Mouse (Mus musculus): Measurements from ENCODE around the gene Iars. TPM values are rescaled to one million over a fixed set of nuclear protein-coding genes. Genes with fewer than 3 reads are reported as not detected.
A peak's percentile ranks its signal among the peaks of the same experiment; 100 is the strongest.

Gene Iars
- polyA plus RNA-seq, 1 experiment from 2014 or later, result 94.1 TPM

DNA sequence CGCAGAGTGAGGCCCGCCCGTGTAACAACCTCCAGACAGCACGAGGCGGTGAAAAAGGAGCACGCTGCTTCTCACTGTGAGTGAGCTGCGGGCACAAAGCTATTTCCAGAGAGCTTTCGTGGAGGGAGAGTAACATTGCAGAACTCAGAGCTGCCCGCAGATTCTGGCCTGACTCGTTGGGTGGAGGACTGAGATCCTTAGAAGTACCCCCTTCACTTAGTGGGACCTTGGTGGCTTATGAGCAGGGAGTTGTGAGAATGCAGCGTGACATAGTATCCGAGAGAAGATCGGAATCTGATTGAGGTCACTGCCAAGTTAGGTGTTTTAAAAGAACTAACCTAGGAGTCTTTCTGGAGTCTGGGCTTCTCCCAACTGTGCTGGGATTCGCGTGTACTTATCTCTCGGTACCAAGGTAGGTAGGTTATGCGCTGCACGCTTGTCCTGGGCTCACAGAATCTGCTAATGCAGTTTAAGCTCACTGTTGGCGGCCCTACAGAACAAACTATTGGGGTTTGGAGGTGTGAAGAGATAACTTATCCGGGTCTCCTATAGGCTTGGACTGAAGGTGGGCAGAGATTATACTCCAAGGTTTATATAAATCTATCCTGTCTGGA is 440 bp downstream of the Iars start:
- Histone ChIP-seq H3K9me3 (replicated peaks) (no peaks in the 10 kb centered on the region), H3K4me2 (peak overlapping the region; percentile 86), H3K4me3 (peak overlapping the region; percentile 77), H3K27ac (peak overlapping the region; percentile 84), H3K36me3 (peaks cover 56% of the 10 kb centered on the region), H3K27me3 (replicated peaks) (no peaks in the 10 kb centered on the region), H3K9ac (peak overlapping the region; percentile 84), H3K4me1 (peaks cover 34% of the 10 kb centered on the region)
- ATAC-seq, result peak; percentile 62
- WGBS (ENCODE audit: insufficient replicate concordance), result 1% methylated on average over 20 of the region's 20 CpGs

DNA sequence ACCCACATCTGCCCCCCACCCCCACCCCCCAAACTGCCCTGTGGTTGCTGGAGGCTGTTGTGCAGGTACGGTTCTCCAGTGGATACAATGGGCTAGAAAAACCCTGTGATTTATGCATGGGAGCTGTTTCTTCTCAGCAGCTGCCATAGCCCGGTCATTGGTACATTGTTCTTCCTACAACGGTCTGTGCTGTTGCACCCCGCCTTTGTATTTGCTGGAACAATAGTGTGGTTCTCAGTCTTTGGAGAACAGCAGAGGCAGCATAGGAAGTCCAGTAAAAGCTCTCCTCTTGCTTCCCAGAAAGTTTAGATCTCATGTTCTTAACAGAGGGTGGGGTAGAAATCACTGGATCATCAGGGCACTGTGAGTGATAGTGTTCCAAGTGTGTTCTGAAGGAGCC is 2.4 kb downstream of the Iars start:
- Histone ChIP-seq H3K4me3 (0 out of 2 replicates have a peak overlapping the region, but pooled peaks have one; percentile 77), H3K27ac (0 out of 2 replicates have a peak overlapping the region, but pooled peaks have one; percentile 3), H3K27me3 (replicated peaks) (no peaks in the 10 kb centered on the region), H3K36me3 (peaks cover 59% of the 10 kb centered on the region), H3K9ac (0 out of 2 replicates have a peak overlapping the region, but pooled peaks have one; percentile 84), H3K4me2 (peak overlapping the region; percentile 86), H3K9me3 (replicated peaks) (no peaks in the 10 kb centered on the region), H3K4me1 (peaks cover 34% of the 10 kb centered on the region)
- 84% methylated on average over 4 of the region's 4 CpGs for WGBS (ENCODE audit: insufficient replicate concordance)
- ATAC-seq, result no peak

DNA sequence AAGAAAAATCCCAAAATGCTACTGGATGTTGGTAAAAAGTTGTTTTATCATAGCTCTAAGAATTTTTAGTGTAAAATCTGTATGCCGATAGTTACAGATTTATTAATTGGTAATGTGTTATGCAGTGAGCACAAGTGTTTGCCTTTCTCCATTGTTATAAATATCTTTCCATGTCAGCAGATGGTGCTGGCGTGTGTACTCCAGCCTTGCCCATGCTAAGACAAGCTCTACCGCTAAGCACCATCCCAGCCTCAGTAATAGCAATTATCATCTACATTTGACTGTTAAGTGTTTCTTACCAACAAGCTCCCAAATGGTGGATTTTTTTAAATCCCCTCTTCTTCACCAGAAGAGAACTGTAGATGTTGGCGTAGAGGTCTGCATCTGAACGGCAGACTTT is 9.2 kb downstream of the Iars start:
- H3K27me3 ChIP-seq (replicated peaks), result no peaks in the 10 kb centered on the region
- H3K9ac ChIP-seq, result no peak overlapping the region
- peaks cover 76% of the 10 kb centered on the region for H3K36me3 ChIP-seq
- no peak overlapping the region for H3K27ac ChIP-seq
- no peaks in the 10 kb centered on the region for H3K9me3 ChIP-seq (replicated peaks)
- no peaks in the 10 kb centered on the region for H3K4me1 ChIP-seq
- ATAC-seq, result no peak
- H3K4me3 ChIP-seq, result no peak overlapping the region
- no peak overlapping the region for H3K4me2 ChIP-seq
- 91% methylated on average over 5 of the region's 5 CpGs for WGBS (ENCODE audit: insufficient replicate concordance)

DNA sequence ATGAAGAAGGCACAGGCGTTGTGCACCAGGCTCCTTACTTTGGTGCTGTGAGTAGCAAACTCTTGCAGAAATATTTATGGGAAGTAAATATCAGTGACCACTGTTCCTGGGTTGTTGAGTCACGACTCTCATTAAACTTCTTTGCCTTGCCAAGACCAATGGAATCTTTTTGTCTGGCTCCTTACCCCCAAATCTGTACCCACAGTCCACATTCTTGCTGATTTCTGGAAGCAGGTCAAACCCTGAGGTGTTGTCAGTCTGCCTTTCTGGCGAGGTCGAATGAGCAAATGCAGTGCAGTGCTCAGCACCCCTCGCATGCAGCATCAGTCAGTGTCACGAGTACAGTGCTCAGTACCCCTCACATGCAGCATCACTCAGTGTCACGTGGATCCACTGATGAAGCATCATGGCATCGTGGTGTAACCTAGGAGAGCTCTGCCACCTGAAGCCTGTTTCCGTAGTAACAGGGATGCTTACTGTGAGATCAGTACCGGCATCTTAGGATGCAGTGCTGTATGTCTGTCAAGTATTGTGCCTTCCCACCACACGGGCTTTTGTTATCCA is 21.4 kb downstream of the Iars start:
- H3K4me1 ChIP-seq, result no peaks in the 10 kb centered on the region
- H3K36me3 ChIP-seq, result peaks cover 84% of the 10 kb centered on the region
- H3K27me3 ChIP-seq (replicated peaks), result no peaks in the 10 kb centered on the region
- no peaks in the 10 kb centered on the region for H3K9me3 ChIP-seq (replicated peaks)
- H3K4me3 ChIP-seq, result no peak overlapping the region
- ATAC-seq, result no peak
- no peak overlapping the region for H3K4me2 ChIP-seq
- WGBS (ENCODE audit: insufficient replicate concordance), result 86% methylated on average over 11 of the region's 11 CpGs
- H3K9ac ChIP-seq, result no peak overlapping the region
- H3K27ac ChIP-seq, result no peak overlapping the region

DNA sequence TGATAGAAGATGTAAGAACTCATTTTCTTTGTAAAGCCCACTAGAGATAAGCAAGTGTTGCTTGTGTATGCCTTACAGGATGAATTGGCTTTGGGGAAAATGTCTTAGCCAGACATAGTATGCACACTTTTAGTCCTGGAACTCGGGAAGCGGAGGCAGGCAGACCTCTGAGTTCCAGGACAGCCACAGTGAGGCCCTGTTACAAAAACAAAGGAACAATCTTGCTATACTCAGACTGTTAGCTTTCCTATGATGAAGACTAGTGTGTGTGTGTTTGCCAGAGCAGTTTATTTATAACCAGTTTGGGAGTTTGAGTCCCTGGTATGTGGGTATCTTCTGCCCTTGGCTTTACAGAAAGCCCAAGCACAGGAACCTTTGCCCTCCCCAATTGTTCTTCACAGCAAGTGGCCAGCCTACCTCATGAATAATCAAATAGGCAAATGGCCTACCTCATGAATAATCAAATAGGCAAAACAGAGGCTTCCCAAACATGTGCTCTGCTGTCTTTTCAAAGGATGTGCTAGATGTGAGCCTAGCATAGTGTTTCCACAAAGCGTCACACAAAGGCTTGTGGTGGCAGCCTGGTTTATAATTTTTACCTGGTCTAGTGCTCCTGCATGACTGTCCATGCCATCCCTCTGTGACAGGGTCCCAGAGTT is 24.3 kb downstream of the Iars start:
- Histone ChIP-seq H3K9me3 (replicated peaks) (no peaks in the 10 kb centered on the region), H3K9ac (no peak overlapping the region), H3K27ac (no peak overlapping the region), H3K4me1 (peaks cover 8% of the 10 kb centered on the region), H3K4me2 (no peak overlapping the region), H3K36me3 (peaks cover 99% of the 10 kb centered on the region), H3K27me3 (replicated peaks) (no peaks in the 10 kb centered on the region), H3K4me3 (no peak overlapping the region)
- WGBS (ENCODE audit: insufficient replicate concordance), result 86% methylated on average over 3 of the region's 3 CpGs
- ATAC-seq, result no peak

DNA sequence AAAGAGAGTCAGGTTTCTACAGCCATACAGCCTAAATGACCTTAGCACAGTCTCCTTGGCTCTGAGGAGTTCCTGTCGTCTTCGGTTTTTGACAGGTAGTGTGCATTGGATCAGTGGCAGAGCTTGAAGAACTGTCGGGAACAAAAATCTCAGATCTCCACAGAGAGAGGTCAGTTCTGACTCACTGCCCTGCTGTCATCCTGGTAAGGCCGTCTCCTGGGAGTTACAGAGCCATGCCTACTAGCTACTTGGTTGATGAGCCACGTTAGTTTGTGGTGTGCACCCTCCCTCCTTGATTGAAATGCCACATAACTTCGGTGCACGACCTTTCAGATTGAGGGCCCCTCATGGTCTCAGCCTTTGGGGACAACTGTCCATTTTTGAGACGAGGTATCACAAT is 26.4 kb downstream of the Iars start:
- Histone ChIP-seq H3K4me1 (peaks cover 24% of the 10 kb centered on the region), H3K9ac (no peak overlapping the region), H3K9me3 (replicated peaks) (no peaks in the 10 kb centered on the region), H3K4me3 (no peak overlapping the region), H3K36me3 (peaks cover 99% of the 10 kb centered on the region), H3K4me2 (no peak overlapping the region), H3K27me3 (replicated peaks) (no peaks in the 10 kb centered on the region), H3K27ac (no peak overlapping the region)
- 88% methylated on average over 8 of the region's 8 CpGs for WGBS (ENCODE audit: insufficient replicate concordance)
- ATAC-seq, result no peak

DNA sequence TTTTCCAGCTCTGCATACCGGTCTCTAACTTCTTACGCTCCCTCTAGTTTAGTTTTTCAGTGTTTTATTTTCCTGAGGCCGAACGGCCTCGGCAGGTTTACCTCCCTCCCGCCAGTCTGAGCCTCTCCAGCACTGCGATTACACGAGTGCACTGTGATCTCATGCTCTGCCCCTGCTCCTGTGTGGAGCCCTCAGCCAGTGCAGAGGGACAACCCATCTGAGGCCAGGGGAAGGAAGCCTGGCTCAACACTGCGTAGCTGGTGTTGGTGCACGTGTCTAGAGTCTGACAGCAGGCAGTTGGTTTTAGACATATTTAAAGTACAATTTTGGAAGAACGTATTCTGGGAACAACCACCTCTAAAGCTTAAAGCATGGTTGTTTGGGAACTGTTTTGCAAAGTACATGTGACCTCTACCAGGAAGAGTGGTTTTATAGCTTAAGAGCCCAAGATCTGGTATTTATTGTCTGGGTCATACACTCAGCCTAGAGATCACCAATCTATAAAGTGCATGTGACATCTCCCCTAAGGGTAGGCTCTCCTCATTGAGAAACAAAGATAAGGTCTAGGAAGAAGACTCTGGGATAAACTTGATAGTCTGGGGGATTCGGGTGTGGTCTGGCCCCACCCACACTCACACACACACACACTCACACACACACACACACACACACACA is 30.3 kb downstream of the Iars start:
- peaks cover 99% of the 10 kb centered on the region for H3K36me3 ChIP-seq
- H3K27ac ChIP-seq, result peak overlapping the region; percentile 53; the same call in 1 of the 2 replicates
- H3K27me3 ChIP-seq (replicated peaks), result no peaks in the 10 kb centered on the region
- no peak overlapping the region for H3K9ac ChIP-seq
- H3K9me3 ChIP-seq (replicated peaks), result no peaks in the 10 kb centered on the region
- WGBS (ENCODE audit: insufficient replicate concordance), result 69% methylated on average over 12 of the region's 12 CpGs
- H3K4me1 ChIP-seq, result peaks cover 24% of the 10 kb centered on the region
- no peak overlapping the region for H3K4me2 ChIP-seq
- no peak overlapping the region for H3K4me3 ChIP-seq
- ATAC-seq, result peak; percentile 70

DNA sequence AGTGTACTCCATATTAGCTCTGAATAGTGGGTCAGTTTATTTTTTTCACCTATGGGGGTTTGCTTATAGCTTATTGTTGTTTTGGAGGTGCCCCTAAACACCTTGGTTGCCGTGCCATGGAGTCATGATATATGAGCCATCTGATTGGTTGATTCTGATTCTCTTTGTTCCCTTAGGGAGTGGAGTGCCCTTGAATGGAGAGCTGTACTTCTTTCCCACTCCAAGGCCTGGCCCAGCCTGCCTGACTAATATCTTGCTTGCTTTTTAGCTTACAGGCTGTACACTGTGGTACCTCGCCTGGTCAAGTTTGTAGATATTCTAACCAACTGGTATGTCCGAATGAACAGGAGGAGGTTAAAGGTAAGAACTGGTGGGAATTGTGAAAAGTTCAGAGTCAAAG is 37.4 kb downstream of the Iars start:
- Histone ChIP-seq H3K4me2 (no peak overlapping the region), H3K4me3 (no peak overlapping the region), H3K27me3 (replicated peaks) (no peaks in the 10 kb centered on the region), H3K27ac (no peak overlapping the region), H3K36me3 (peaks cover 98% of the 10 kb centered on the region), H3K9ac (no peak overlapping the region), H3K9me3 (replicated peaks) (no peaks in the 10 kb centered on the region), H3K4me1 (no peaks in the 10 kb centered on the region)
- WGBS (ENCODE audit: insufficient replicate concordance), result 76% methylated on average over 3 of the region's 3 CpGs
- no peak for ATAC-seq

DNA sequence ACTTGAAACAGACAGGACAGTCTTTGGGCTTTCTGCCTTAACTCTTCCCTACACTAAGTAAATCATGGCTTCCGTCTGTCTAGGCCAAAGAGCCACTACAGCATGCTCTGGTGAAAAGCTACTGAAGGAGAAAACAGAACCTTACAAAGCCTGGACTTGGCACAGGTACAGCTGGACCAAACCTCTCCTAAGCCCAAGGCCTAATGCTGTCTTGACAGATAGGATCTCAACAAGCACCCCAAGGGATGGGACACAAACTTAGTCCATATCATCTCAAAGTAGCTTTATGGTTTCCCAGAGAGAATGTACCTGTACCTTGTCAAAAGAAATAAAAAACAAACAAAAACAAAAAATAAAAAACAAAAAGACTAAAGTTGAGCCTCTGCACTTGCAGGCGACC is 54.5 kb downstream of the Iars start:
- Histone ChIP-seq H3K4me2 (no peak overlapping the region), H3K36me3 (peaks cover 48% of the 10 kb centered on the region), H3K9ac (no peak overlapping the region), H3K9me3 (replicated peaks) (no peaks in the 10 kb centered on the region), H3K4me1 (no peaks in the 10 kb centered on the region), H3K27ac (no peak overlapping the region), H3K4me3 (no peak overlapping the region), H3K27me3 (replicated peaks) (no peaks in the 10 kb centered on the region)
- ATAC-seq, result no peak
- WGBS (ENCODE audit: insufficient replicate concordance), result 85% methylated on average over 2 of the region's 2 CpGs

DNA sequence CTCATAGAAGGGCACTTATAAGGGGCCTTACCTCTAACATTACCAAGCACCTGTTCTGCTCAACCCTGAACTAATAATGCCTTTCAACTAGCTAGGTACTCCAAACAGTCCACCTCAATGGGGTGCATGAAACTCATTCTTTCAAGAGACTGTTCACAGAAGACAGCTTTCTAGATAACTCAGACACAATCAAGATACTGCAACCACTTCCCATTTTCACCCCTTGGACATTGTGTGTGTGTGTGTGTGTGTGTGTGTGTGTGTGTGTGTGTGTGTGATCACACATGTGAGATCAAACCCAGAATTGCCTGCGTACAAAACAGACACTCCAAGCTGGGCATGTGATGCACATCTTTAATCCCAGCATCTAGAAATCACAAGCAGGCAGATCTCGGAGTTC is 56.1 kb downstream of the Iars start:
- ATAC-seq, result no peak
- Histone ChIP-seq H3K9ac (no peak overlapping the region), H3K27me3 (replicated peaks) (no peaks in the 10 kb centered on the region), H3K4me3 (no peak overlapping the region), H3K4me2 (no peak overlapping the region), H3K9me3 (replicated peaks) (no peaks in the 10 kb centered on the region), H3K4me1 (no peaks in the 10 kb centered on the region), H3K27ac (no peak overlapping the region), H3K36me3 (peaks cover 32% of the 10 kb centered on the region)
- WGBS (ENCODE audit: insufficient replicate concordance), result 68% methylated on average over 2 of the region's 2 CpGs

DNA sequence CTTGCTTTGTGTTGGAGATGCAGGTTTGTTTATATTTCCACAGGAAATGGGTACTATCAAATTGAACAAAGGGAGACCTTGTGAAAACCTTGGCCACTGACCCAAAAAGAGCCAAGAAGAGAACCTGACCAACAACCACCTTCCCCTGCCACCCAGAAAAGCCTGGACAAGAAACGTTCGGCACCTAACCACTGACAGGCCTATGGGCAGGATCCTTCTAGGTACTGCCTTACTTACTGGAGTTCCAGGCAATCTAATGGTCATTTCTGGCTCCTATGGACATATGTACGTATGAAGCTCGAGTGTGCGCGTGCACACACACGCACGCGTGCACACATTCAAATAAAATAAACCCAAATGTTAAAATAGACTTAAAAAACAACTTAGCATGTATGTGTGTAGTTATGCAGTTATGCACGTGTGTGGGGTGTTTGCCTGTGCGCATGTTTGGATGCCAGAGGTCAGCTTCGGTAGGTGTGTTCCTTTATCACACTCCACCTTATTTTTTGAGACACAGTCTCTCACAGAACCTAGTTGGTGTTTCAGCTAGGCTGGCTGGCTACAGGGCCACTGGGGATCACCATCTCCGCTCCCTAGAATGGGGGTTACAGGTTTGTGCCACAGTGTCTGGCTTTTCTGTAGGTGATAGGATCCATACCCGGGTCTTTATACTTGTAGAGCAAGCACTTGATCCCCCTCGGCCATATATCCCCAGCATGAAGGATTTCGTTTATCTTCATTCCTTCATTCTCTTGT is 59.6 kb downstream of the Iars start:
- Histone ChIP-seq H3K4me1 (no peaks in the 10 kb centered on the region), H3K27me3 (replicated peaks) (no peaks in the 10 kb centered on the region), H3K4me3 (no peak overlapping the region), H3K4me2 (no peak overlapping the region), H3K9ac (no peak overlapping the region), H3K9me3 (replicated peaks) (no peaks in the 10 kb centered on the region), H3K36me3 (no peaks in the 10 kb centered on the region), H3K27ac (no peak overlapping the region)
- 79% methylated on average over 16 of the region's 16 CpGs for WGBS (ENCODE audit: insufficient replicate concordance)
- ATAC-seq, result no peak
